Mouse (Mus musculus) lung, postnatal 14 days (tissue): ENCODE measurements around the gene Hist1h2bb.
"Not testable (repeated sequence)": the region's sequence is repeated elsewhere in the genome, so short reads cannot be mapped to it uniquely, and the experiment has no call there.

Source experiments
- DNase-seq: peaks from one replicate; pipeline ENCODE4 v3.0.0; 2021

Gene Hist1h2bb

GRCm38 (mm10) chr13:23766772-23767171, 20.2 kb downstream of the Hist1h2bb start:
- DNase-seq: no peak

DNA sequence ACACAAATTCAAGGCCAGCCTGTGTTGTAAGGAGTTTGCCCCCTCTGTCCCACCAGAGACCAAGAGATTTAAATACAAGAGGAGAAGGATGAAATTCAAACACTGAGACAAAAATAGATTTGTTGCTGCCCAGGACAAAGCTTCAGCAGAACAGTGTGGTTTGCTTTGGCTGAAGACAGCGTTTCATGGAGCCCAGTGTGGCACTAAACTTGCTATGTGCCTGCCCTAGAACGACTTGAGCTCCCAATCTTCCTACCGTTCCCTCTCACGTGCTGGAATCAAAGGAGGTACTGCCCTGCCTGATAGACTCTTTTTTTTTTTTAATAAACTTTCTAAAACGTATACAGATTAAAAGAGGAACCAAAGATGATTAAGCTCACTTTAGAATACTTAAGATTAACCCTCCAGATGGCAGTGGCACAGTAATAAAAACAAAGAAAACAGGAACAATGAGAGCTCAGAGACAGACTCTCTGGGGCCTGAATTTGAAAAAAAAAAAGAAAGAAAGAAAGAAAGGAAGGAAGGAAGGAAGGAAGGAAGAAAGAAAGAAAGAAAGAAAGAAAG, 22.4 kb downstream of the Hist1h2bb start:
- no peak for DNase-seq

DNA sequence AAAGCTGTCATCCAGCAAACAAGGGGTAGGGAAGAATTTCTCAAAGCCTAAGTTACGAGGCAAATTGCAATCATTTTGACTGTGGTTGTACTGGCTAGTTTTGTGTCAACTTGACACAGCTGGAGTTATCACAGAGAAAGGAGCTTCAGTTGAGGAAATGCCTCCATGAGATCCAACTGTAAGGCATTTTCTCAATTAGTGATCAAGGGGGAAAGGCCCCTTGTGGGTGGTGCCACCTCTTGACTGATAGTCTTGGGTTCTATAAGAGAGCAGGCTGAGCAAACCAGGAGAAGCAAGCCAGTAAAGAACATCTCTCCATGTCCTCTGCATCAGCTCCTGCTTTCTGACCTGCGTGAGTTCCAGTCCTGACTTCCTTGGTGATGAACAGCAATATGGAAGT, 23.1 kb downstream of the Hist1h2bb start, which contains the start of gene Trim38:
Gene Trim38, plus strand, starts transcription at position 301 of the 400 bp plus-strand sequence.
- DNase-seq: not testable (repeated sequence)

GRCm38 (mm10) chr13:23772561-23773313, 26.2 kb downstream of the Hist1h2bb start:
- DNase-seq: peak; percentile 20

DNA sequence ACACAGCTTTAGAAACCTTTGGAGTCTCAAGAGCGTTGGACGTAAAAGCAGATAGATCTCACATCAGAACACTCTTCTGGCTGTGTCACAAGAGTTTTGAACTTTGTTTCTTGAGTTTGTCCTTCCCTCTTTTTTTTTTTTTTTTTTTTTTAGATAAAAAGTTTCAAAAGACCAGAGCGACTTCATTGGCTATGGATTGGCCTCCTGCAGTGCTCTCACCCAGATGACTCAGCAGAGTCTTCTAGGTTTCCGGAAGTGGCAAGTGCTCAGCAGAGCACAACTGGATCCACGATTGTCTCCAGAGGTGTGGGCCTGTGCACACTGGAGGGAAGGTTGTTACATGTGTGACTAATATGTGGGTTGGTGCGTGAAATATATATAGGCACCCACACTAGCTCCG, 31.8 kb downstream of the Hist1h2bb start:
- no peak for DNase-seq

DNA sequence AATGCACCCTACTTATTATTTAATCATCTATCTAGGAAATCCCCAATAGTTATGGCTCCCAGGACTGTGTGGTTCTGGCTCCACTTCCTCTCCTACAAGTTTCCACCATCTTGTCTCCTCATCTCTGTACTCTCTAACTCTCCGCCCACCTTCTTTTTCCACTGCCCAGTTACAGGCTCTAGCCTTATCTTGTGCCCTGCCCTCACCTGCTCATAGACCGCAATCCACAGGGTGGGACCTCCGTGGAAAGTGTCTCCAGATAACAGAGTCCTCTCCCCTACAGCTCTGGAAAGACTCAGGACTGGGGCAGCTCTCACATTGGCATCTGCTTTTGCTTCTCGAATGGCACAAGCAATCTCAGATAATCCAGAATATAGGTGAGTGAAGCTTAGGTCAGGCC, 32.5 kb downstream of the Hist1h2bb start:
- DNase-seq: no peak

DNA sequence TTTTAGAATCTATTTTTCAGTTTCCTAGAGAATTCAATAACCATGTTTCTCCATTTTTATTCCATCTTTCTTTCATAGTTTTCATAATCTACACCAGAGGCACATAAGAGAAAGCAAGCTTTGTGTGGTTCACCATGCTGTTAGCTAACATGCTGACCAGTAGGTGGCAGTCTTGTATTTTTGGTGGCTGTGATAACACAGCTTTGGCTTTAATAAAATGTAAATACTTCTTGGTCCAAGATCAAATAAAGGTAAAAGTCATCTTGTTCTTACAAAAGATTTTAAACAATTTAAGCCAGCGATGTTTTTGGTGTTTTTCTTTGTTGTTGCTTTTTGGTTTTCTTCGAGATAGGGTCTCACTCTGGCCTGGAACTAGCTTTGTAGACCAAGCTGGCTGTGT, 46.0 kb downstream of the Hist1h2bb start:
- DNase-seq: peak; percentile 67
